Mouse (Mus musculus): ENCODE measurements around the gene Tent4a. TPM values are rescaled to one million over a fixed set of nuclear protein-coding genes. Genes with fewer than 3 reads are reported as not detected.

Gene Tent4a
- total RNA-seq, 1 experiment from 2014 or later: 4.9 TPM

- ATAC-seq (replicated peaks; ENCODE audit: insufficient number of reproducible peaks, low FRiP score, low TSS enrichment, poor library complexity, severe bottlenecking): no peak
Observed at GRCm38 (mm10) chr13:69550831-69551230, 16.4 kb upstream of the Tent4a start.

- ATAC-seq (replicated peaks; ENCODE audit: insufficient number of reproducible peaks, low FRiP score, low TSS enrichment, poor library complexity, severe bottlenecking): no peak
Observed at GRCm38 (mm10) chr13:69549980-69550379, 15.6 kb upstream of the Tent4a start.

- no peak for ATAC-seq (replicated peaks; ENCODE audit: insufficient number of reproducible peaks, low FRiP score, low TSS enrichment, poor library complexity, severe bottlenecking)
Observed at GRCm38 (mm10) chr13:69547488-69548180, 13.2 kb upstream of the Tent4a start.

- ATAC-seq (replicated peaks; ENCODE audit: insufficient number of reproducible peaks, low FRiP score, low TSS enrichment, poor library complexity, severe bottlenecking): peak; percentile 64; the same call in 1 of the 2 replicates
Observed at GRCm38 (mm10) chr13:69545019-69545418, 10.6 kb upstream of the Tent4a start.

- no peak for ATAC-seq (replicated peaks; ENCODE audit: insufficient number of reproducible peaks, low FRiP score, low TSS enrichment, poor library complexity, severe bottlenecking)
Observed at GRCm38 (mm10) chr13:69543595-69543994, 9.2 kb upstream of the Tent4a start.

- ATAC-seq (replicated peaks; ENCODE audit: insufficient number of reproducible peaks, low FRiP score, low TSS enrichment, poor library complexity, severe bottlenecking): no peak
Observed at GRCm38 (mm10) chr13:69542571-69543352, 8.3 kb upstream of the Tent4a start.

- no peak for ATAC-seq (replicated peaks; ENCODE audit: insufficient number of reproducible peaks, low FRiP score, low TSS enrichment, poor library complexity, severe bottlenecking)
Observed at GRCm38 (mm10) chr13:69541776-69542175, 7.4 kb upstream of the Tent4a start.

GRCm38 (mm10) chr13:69541209-69541608 lies 6.8 kb upstream of the Tent4a start:
- no peak for ATAC-seq (replicated peaks; ENCODE audit: insufficient number of reproducible peaks, low FRiP score, low TSS enrichment, poor library complexity, severe bottlenecking)

- ATAC-seq (replicated peaks; ENCODE audit: insufficient number of reproducible peaks, low FRiP score, low TSS enrichment, poor library complexity, severe bottlenecking): no peak
Observed at GRCm38 (mm10) chr13:69538327-69538726, 3.9 kb upstream of the Tent4a start.

- ATAC-seq (replicated peaks; ENCODE audit: insufficient number of reproducible peaks, low FRiP score, low TSS enrichment, poor library complexity, severe bottlenecking): no peak
Observed at GRCm38 (mm10) chr13:69537366-69537765, 2.9 kb upstream of the Tent4a start.

- ATAC-seq (replicated peaks; ENCODE audit: insufficient number of reproducible peaks, low FRiP score, low TSS enrichment, poor library complexity, severe bottlenecking): no peak
Observed at GRCm38 (mm10) chr13:69536021-69536420, 1.6 kb upstream of the Tent4a start.

GRCm38 (mm10) chr13:69534654-69535551 lies 486 bp upstream of the Tent4a start:
- ATAC-seq (replicated peaks; ENCODE audit: insufficient number of reproducible peaks, low FRiP score, low TSS enrichment, poor library complexity, severe bottlenecking): peak; percentile 61

- no peak for ATAC-seq (replicated peaks; ENCODE audit: insufficient number of reproducible peaks, low FRiP score, low TSS enrichment, poor library complexity, severe bottlenecking)
Observed at GRCm38 (mm10) chr13:69533405-69534333, 748 bp downstream of the Tent4a start, which contains the start of gene Nsun2. TSS of gene Nsun2 (plus strand) at chr13:69533746.

- ATAC-seq (replicated peaks; ENCODE audit: insufficient number of reproducible peaks, low FRiP score, low TSS enrichment, poor library complexity, severe bottlenecking): no peak
Observed at GRCm38 (mm10) chr13:69532893-69533404, 1.5 kb downstream of the Tent4a start.

GRCm38 (mm10) chr13:69532101-69532892 lies 2.1 kb downstream of the Tent4a start:
- ATAC-seq (replicated peaks; ENCODE audit: insufficient number of reproducible peaks, low FRiP score, low TSS enrichment, poor library complexity, severe bottlenecking): no peak

- ATAC-seq (replicated peaks; ENCODE audit: insufficient number of reproducible peaks, low FRiP score, low TSS enrichment, poor library complexity, severe bottlenecking): no peak
Observed at GRCm38 (mm10) chr13:69531431-69531830, 3.0 kb downstream of the Tent4a start.

- ATAC-seq (replicated peaks; ENCODE audit: insufficient number of reproducible peaks, low FRiP score, low TSS enrichment, poor library complexity, severe bottlenecking): no peak
Observed at GRCm38 (mm10) chr13:69530951-69531350, 3.5 kb downstream of the Tent4a start.
